In the genomic region with DNA sequence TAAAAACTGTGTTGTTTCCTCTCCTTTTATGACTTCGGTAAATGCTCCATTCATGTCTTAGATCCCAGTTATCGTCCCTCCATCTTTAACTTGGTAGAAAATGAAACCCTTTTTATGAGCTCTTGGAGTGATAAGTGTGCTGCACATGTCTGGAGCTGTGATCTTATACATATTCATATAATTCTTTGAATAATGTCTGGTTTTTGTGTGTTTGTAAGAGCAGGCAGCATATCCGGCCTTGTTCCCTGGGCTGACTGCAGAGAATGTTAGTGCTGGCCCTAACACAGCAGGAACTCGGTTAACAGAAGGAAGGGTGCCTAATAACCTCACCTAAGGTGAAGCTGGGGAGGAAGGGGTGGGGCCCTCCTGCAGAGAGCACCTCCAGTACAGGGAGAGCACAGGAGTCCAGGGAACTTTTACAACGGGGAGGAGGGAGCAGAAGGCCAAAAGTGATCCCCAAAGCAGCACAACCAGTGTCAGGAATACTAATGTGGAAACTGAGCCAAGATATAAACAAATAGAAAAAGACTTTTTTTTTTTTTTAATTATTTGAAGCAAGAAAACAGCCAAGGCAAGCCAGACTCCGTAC, we compare ENCODE assay signal across 12 mouse cellular contexts. TPM values are rescaled to one million over a fixed set of nuclear protein-coding genes. Genes with fewer than 3 reads are reported as not detected.
A peak's percentile ranks its signal among the peaks of the same experiment; 100 is the strongest.
DNase-seq lines count a peak whose midpoint lies in the region; ATAC-seq and TF ChIP-seq lines count a peak whose summit lies in the region.
"Had no signal": no experiment of that assay in that cellular context is flagged by ENCODE, and none has a peak within 500 bp of the region (broad histone marks: within the 10 kb centered on the region; RNA-seq: fewer than 3 reads in every experiment).

No protein-coding gene starts in this region.

- no peak overlapping the region for H3K4me3 ChIP-seq in heart, embryonic 13.5 days
- H3K4me3 ChIP-seq in lung, postnatal 0 days (ENCODE audit: low read depth, low read length) = no peak overlapping the region
- H3K4me3 ChIP-seq in hindbrain, postnatal 0 days (ENCODE audit: low read length) = no peak overlapping the region
- no peak overlapping the region for H3K4me3 ChIP-seq in stomach, embryonic 15.5 days (replicated peaks)
- H3K4me3 ChIP-seq: limb, embryonic 13.5 days had no signal

- H3K9ac ChIP-seq in heart, embryonic 13.5 days = no peak overlapping the region
- no peak overlapping the region for H3K9ac ChIP-seq in lung, postnatal 0 days (replicated peaks; ENCODE audit: low read depth)
- no peak overlapping the region for H3K9ac ChIP-seq in hindbrain, postnatal 0 days (replicated peaks; ENCODE audit: low read length)
- H3K9ac ChIP-seq in stomach, embryonic 15.5 days = no peak overlapping the region
- H3K9ac ChIP-seq: limb, embryonic 13.5 days had no signal

- H3K4me2 ChIP-seq in heart, embryonic 13.5 days = no peak overlapping the region
- H3K4me2 ChIP-seq in lung, postnatal 0 days (replicated peaks; ENCODE audit: low read depth, low read length) = peak overlapping the region; percentile 22; the same call in 1 of the 2 replicates
- H3K4me2 ChIP-seq in hindbrain, postnatal 0 days (ENCODE audit: low read depth, low read length) = 0 out of 2 replicates have a peak overlapping the region, but pooled peaks have one; percentile 13
- H3K4me2 ChIP-seq in stomach, embryonic 15.5 days = peak overlapping the region; percentile 25; the same call in 1 of the 2 replicates
- H3K4me2 ChIP-seq: limb, embryonic 13.5 days had no signal

- intact Hi-C loops in heart, postnatal 36 days (cut with DNase I) = no loop called here

- H3K9me3 ChIP-seq in heart, embryonic 13.5 days = no peaks in the 10 kb centered on the region
- H3K9me3 ChIP-seq in lung, postnatal 0 days (ENCODE audit: low read length) = no peaks in the 10 kb centered on the region
- H3K9me3 ChIP-seq in hindbrain, postnatal 0 days (ENCODE audit: low read length) = no peaks in the 10 kb centered on the region
- no peaks in the 10 kb centered on the region for H3K9me3 ChIP-seq in stomach, embryonic 15.5 days
- H3K9me3 ChIP-seq: limb, embryonic 13.5 days had no signal

- H3K36me3 ChIP-seq in heart, embryonic 13.5 days = no peaks in the 10 kb centered on the region
- no peaks in the 10 kb centered on the region for H3K36me3 ChIP-seq in lung, postnatal 0 days (ENCODE audit: insufficient read depth, low read length)
- no peaks in the 10 kb centered on the region for H3K36me3 ChIP-seq in hindbrain, postnatal 0 days (ENCODE audit: insufficient read depth, low read length)
- no peaks in the 10 kb centered on the region for H3K36me3 ChIP-seq in stomach, embryonic 15.5 days
- H3K36me3 ChIP-seq: limb, embryonic 13.5 days had no signal

- no peak for TF ChIP-seq CTCF in lung, postnatal 0 days (IDR thresholded peaks at IDR 0.05)
- TF ChIP-seq CTCF in hindbrain, postnatal 0 days (IDR thresholded peaks at IDR 0.05; ENCODE audit: low read depth) = no peak

- H3K27me3 ChIP-seq in heart, embryonic 13.5 days (replicated peaks) = no peaks in the 10 kb centered on the region
- no peaks in the 10 kb centered on the region for H3K27me3 ChIP-seq in lung, postnatal 0 days (replicated peaks; ENCODE audit: insufficient read depth, low read length)
- H3K27me3 ChIP-seq in hindbrain, postnatal 0 days (ENCODE audit: insufficient read depth, low read length) = no peaks in the 10 kb centered on the region
- no peaks in the 10 kb centered on the region for H3K27me3 ChIP-seq in stomach, embryonic 15.5 days (replicated peaks)
- H3K27me3 ChIP-seq: limb, embryonic 13.5 days had no signal

- no peak for TF ChIP-seq EP300 in lung, postnatal 0 days (IDR thresholded peaks at IDR 0.05)

- ATAC-seq in heart, embryonic 13.5 days (ENCODE audit: extremely low read depth, insufficient number of reproducible peaks, low FRiP score, low TSS enrichment) = no peak
- 0 out of 2 replicates have a peak, but pooled peaks have one; percentile 4 for ATAC-seq in lung, postnatal 0 days
- ATAC-seq in hindbrain, postnatal 0 days = no peak
- no peak for ATAC-seq in stomach, embryonic 15.5 days (ENCODE audit: insufficient read depth, low FRiP score, low read depth)
- no peak for ATAC-seq in granulocyte monocyte progenitor cell, adult 5-6 weeks (replicated peaks; ENCODE audit: poor library complexity, severe bottlenecking)

- no peak for DNase-seq in heart, postnatal 36 days
- DNase-seq in lung, postnatal 0 days (ENCODE audit: low spot score) = no peak
- no peak for DNase-seq in lung, postnatal 4 days
- DNase-seq in hindbrain, postnatal 0 days (ENCODE audit: low spot score) = no peak
- DNase-seq in thymus, postnatal 25 days = no peak
- DNase-seq: adrenal gland, postnatal 14 days; cerebellum, adult 11-12 months had no signal

- H3K27ac ChIP-seq in heart, embryonic 13.5 days (replicated peaks) = 0 out of 2 replicates have a peak overlapping the region, but pooled peaks have one; percentile 22
- no peak overlapping the region for H3K27ac ChIP-seq in lung, postnatal 0 days (ENCODE audit: low read length)
- peak overlapping the region; percentile 60; the same call in 1 of the 2 replicates for H3K27ac ChIP-seq in hindbrain, postnatal 0 days
- peak overlapping the region; percentile 71 for H3K27ac ChIP-seq in stomach, embryonic 15.5 days
- H3K27ac ChIP-seq: limb, embryonic 13.5 days; macrophage had no signal

- H3K4me1 ChIP-seq in heart, embryonic 13.5 days = peaks cover 20% of the 10 kb centered on the region
- H3K4me1 ChIP-seq in lung, postnatal 0 days (ENCODE audit: insufficient read depth, low read depth, low read length) = peaks cover 6% of the 10 kb centered on the region; the same call in 1 of the 2 replicates
- H3K4me1 ChIP-seq in hindbrain, postnatal 0 days (ENCODE audit: insufficient read depth, low read length) = peaks cover 5% of the 10 kb centered on the region; the same call in 1 of the 2 replicates
- H3K4me1 ChIP-seq in stomach, embryonic 15.5 days = peaks cover 12% of the 10 kb centered on the region

- WGBS in heart, embryonic 13.5 days = 47% methylated on average over 6 of the region's 6 CpGs
- 37% methylated on average over 6 of the region's 6 CpGs for WGBS in lung, postnatal 0 days
- WGBS in hindbrain, postnatal 0 days = 27% methylated on average over 6 of the region's 6 CpGs
- WGBS in stomach, embryonic 15.5 days = 40% methylated on average over 6 of the region's 6 CpGs

RNA-seq across cellular contexts. Expression of gene Csf1, which starts 47.2 kb away (rescaled TPM):
- 8.3 and 11.6 TPM in 2 replicates for polyA plus RNA-seq in heart, embryonic 13.5 days (2015; fragmentation: Nextera tagmentation; extraction: Ambion mirVana)
- 10 to 100 TPM; 34.4 to 49.5 TPM for total RNA-seq in heart, postnatal 36 days (2021)
- polyA plus RNA-seq in lung, postnatal 0 days (2015; fragmentation: Nextera tagmentation; extraction: Ambion mirVana) = 10.9 and 14.3 TPM in 2 replicates
- total RNA-seq in hindbrain, postnatal 0 days (2014; rRNA removed) = 13.1 and 15.1 TPM in 2 replicates
- 11.2 and 12.1 TPM in 2 replicates for polyA plus RNA-seq in hindbrain, postnatal 0 days (2015; fragmentation: Nextera tagmentation; extraction: Ambion mirVana)
- polyA plus RNA-seq in stomach, embryonic 15.5 days (2015; fragmentation: Nextera tagmentation; extraction: Ambion mirVana) = 14.7 and 15.4 TPM in 2 replicates
- total RNA-seq in granulocyte monocyte progenitor cell, adult 5-6 weeks (2014; fragmentation: Nextera tagmentation) = 6.4 and 7.2 TPM in 2 replicates
- 2.1 and 2.9 TPM in 2 replicates for total RNA-seq in granulocyte monocyte progenitor cell, adult 5-6 weeks (2017)
